Mouse (Mus musculus) frontal cortex, adult (tissue): Measurements from ENCODE around the gene Creb5.

Experiments used
- ATAC-seq: cut with Nextera tagmentation; 2 replicates; pipeline ENCODE4 v1.9.2; 2017; ENCODE audit warnings: mild to moderate bottlenecking, moderate library complexity, mixed read lengths; ENCODE audit not compliant: low TSS enrichment

Creb5 gene

GRCm38 (mm10) chr6:53641633-53642605 lies 354.8 kb downstream of the Creb5 start:
- ATAC-seq, result no peak; the same call in 1 of the 2 replicates

GRCm38 (mm10) chr6:53642826-53643356 lies 355.8 kb downstream of the Creb5 start:
- ATAC-seq, result no peak

- no peak for ATAC-seq
These were observed 356.4 kb downstream of the Creb5 start for GRCm38 (mm10) chr6:53643481-53643880.

GRCm38 (mm10) chr6:53644056-53644455 lies 357.0 kb downstream of the Creb5 start:
- ATAC-seq, result no peak

- ATAC-seq, result no peak
These were observed 357.9 kb downstream of the Creb5 start for GRCm38 (mm10) chr6:53644971-53645370.

GRCm38 (mm10) chr6:53649782-53650181 lies 362.7 kb downstream of the Creb5 start:
- no peak for ATAC-seq

- 0 out of 2 replicates have a peak, but pooled peaks have one; percentile 16 for ATAC-seq
These were observed 365.6 kb downstream of the Creb5 start for GRCm38 (mm10) chr6:53652691-53653090.

GRCm38 (mm10) chr6:53653706-53654360 lies 366.8 kb downstream of the Creb5 start:
- ATAC-seq, result no peak

GRCm38 (mm10) chr6:53654361-53654824 lies 367.3 kb downstream of the Creb5 start:
- peak; percentile 51 for ATAC-seq

GRCm38 (mm10) chr6:53656466-53656865 lies 369.4 kb downstream of the Creb5 start:
- no peak for ATAC-seq

GRCm38 (mm10) chr6:53657483-53657882 lies 370.4 kb downstream of the Creb5 start:
- ATAC-seq, result no peak

GRCm38 (mm10) chr6:53662858-53663833 lies 376.1 kb downstream of the Creb5 start:
- no peak for ATAC-seq

- ATAC-seq, result no peak
These were observed 377.7 kb downstream of the Creb5 start for GRCm38 (mm10) chr6:53664759-53665158.

GRCm38 (mm10) chr6:53666503-53666902 lies 379.4 kb downstream of the Creb5 start:
- ATAC-seq, result no peak

GRCm38 (mm10) chr6:53678307-53678706 lies 391.2 kb downstream of the Creb5 start:
- ATAC-seq, result no peak

GRCm38 (mm10) chr6:53680046-53680445 lies 393.0 kb downstream of the Creb5 start:
- no peak for ATAC-seq

- ATAC-seq, result no peak
These were observed 397.3 kb downstream of the Creb5 start for GRCm38 (mm10) chr6:53684416-53684815.

GRCm38 (mm10) chr6:53685323-53685722 lies 398.3 kb downstream of the Creb5 start:
- no peak for ATAC-seq

GRCm38 (mm10) chr6:53688762-53689477 lies 401.9 kb downstream of the Creb5 start:
- ATAC-seq, result no peak

- no peak for ATAC-seq
These were observed 403.9 kb downstream of the Creb5 start for GRCm38 (mm10) chr6:53691006-53691405.

GRCm38 (mm10) chr6:53695216-53695615 lies 408.1 kb downstream of the Creb5 start:
- no peak for ATAC-seq
